Mouse (Mus musculus) forelimb bud, embryonic 11.5 days (tissue): ENCODE data around the gene Taok3.
A peak's percentile ranks its signal among the peaks of the same experiment; 100 is the strongest.
"Not testable (repeated sequence)": the region's sequence is repeated elsewhere in the genome, so short reads cannot be mapped to it uniquely, and the experiment has no call there.

ENCODE experiments used
- DNase-seq: peaks from one replicate; pipeline ENCODE4 v3.0.0-alpha.2; 2012; ENCODE audit warnings: low read depth, low spot score

Taok3 gene

DNA sequence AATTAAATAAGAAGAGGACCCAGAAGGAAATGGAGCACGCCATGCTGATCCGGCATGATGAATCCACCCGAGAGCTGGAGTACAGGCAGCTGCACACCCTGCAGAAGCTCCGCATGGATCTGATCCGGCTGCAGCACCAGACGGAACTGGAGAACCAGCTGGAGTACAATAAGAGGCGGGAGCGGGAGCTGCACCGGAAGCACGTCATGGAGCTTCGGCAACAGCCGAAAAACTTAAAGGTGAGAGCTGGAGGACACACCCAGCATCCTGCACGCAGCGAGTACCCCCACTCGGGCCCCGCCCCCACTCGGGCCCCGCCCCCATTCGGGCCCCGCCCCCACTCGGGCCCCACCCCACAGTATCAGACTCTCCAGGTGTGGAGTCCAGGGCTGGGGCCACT is 143.6 kb downstream of the Taok3 start:
- DNase-seq, result no peak

DNA sequence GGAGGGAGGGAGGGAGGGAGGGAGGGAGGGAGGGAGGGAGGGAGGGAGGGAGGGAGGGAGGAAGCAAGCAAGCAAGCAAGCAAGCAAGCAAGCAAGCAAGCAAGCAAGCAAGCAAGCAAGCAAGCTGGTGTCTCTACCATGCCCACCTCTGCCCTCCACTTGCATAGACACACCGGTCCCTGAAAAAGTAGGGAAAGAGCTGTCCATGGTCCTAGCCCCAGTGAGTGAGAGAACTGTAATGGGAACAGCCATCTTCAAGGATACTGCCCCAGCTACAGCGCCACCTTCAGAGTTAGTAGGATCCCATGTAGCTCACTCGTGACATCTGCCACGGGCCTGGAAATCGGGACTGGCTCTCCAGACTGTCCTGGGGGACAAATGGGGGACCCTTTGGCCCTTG is 144.8 kb downstream of the Taok3 start:
- DNase-seq, result peak; percentile 65

DNA sequence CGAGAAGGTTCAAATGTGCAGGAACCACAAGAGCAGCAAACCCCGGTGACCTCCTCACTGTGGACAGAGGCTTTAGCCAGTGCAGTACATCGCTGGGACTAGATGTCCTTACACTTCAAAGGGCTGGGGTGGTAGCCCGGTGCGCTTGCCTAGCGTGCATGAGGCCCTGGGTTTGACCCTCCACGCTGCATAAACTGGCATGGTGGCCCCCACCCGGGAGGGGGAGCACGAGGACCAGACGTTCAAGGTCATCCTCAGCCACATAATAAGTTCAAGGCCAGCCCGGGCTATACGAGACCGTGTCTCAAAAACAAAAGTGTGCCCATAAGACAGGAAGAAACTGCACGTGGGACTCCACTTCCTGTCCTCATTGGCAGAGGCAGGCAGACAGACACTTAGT is 148.0 kb downstream of the Taok3 start:
- no peak for DNase-seq

DNA sequence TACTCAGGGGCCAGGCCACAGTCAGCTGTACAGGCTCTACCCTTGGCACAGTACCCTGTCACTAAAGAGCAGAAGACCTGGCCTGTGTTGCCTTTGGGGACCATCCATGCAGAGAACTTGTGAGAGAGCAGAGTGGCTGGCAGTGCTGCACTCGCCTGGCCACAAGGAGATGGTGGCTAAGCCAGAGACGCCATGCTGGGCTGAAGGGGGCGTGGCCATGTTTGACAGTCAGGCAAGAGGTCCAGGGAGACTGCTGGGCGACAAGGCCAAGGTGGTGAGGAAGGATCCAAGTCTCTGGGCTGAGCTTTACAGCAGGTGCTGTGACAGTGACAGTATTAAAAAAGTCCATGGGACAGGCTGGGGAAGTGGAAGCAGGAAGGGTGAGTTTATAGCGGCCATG is 148.8 kb downstream of the Taok3 start:
- no peak for DNase-seq

DNA sequence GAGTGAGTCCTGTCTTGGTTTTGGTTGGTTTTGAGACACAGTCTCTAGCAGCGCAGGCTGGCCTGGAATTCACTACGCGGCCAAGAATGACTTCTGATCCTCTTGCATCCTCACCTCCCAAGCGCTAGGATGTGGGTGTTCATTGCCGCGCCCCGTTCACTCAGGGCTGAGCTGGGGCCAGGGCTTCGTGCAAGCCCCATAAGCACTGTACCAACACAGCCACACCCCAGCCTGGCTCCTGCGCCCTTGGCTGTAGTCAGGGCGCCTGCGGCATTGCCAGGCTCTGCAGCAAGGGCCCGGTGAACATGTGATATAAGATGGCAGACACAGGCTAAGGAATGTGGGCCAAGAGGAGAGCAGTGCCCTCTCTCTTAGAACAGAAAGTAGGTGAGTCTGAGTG is 149.5 kb downstream of the Taok3 start:
- no peak for DNase-seq

DNA sequence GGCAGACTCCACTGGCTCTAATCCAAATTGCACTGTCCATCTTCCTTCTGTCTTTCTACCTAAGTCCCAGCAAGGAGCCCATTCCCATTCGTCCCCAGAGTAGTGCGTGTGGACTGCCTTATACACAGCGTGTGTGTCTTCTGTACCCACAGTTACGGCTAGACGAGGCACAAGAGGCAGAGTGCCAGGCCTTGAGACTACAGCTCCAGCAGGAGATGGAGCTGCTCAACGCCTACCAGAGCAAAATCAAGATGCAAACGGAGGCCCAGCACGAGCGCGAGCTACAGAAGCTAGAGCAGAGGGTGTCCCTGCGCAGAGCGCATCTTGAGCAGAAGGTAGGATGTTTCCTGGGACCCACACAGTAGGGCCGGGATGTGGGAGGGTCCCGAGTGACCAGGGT is 152.0 kb downstream of the Taok3 start:
- no peak for DNase-seq

DNA sequence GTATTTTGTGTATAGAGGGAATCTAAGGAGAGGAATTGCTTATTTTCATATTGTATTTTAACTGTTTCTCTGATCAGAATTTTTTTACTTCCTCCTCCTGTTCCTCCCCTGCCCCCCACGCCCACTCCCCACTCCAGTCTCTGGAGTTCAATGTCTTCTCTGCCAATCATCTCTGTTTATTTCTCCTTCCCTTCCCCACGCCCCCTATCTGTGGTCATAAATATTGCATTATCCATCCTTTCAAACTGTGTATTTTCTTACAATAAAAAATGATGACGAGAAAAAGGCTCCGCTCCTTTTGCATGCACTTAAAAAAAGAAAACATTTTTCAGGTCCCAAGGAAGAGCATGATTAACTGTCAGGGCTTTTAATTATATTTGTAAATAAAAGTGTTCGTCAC is 154.9 kb downstream of the Taok3 start:
- DNase-seq, result no peak

DNA sequence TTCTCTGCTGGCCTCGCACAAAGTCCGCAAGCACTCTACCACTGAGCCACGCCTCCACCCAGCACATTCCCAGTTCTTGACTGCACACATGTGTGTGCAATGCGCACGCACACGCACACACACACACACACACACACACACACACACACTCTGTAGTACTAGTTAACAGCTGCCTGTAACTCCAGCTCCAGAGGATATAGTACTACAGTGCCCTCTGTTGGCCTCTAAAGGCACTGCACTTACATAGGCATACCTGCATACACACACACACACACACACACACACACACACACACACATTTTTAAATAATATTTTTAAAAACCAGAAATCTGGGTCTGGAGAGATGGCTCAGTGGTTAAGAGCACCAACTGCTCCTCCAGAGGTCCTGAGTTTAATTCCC is 157.9 kb downstream of the Taok3 start:
- no peak for DNase-seq

DNA sequence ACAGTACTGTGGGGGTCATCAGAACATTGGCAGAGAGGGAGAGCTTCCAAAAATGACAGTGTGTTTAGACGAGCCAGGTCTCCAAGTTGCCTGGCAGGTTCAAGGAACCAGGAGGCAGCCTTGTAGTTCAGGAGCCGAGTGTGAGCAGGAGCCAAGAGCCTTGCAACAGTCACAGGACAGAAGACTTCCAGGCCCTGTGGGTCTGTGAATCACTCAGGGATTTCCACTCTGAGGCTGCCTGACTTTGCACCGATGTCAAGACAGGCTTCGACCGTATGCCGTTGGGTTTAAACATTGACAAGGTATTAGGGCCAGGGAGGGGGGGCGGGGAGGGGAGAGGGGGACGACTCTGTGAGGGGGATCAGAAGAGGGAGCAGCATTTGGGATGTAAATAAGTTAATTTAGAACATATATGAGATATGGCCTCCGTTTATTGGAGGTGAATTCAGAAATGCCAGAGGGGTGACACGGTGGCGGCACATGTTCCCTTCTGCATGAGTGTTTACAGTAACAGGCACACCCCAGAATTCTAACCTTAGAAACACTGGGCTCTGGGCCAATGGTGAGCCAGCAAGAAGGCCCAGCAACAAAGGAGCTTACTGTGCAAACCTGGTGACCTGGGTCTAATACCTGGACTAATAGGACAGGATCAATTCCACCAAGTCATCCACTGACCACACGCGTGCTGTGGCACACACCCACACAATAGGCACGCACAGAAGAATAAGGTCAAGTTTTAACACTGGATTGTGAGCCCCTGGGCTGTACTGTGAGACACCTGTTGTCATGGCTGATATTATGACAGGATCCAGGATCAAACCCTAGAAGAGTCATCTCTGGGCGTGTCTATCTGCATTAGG is 159.1 kb downstream of the Taok3 start:
- no peak for DNase-seq

DNA sequence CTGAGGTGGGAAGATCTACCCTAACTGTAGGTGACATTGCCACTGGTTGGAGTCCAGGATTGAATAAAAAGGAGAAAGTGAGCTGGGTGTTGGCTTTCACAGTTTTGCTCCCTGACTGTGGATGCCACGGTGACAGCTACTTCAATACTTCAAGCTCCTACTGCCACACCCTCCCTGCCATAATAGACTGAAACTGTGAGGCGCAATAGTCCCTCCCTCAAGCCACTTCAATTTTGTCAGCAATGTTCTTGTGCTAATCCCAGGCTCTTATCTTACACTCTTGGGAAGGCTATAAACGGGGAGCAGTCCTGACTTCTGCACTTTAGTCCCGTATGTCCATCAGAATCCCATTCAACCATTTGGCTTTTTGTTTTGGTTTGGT is 159.7 kb downstream of the Taok3 start:
- no peak for DNase-seq

DNA sequence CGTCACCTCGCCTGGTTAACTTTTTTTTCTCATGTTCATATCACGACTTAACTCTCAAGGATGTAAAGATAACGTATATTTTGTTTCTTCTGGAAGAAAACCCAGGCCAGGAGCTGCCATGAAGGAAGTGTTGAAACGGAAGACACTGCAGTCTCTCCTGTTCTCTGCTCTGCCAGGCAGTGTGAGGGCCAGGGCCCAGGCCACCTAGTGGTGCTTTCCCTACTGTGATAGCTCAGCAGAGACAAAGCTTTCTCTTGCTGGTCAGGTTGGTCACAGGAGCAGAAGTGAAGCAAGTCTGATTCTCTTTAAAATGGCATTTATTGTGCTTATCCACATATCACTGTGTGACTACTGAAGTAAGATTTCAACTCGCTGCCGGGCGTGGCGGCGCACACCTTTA is 161.6 kb downstream of the Taok3 start:
- DNase-seq, result no peak

DNA sequence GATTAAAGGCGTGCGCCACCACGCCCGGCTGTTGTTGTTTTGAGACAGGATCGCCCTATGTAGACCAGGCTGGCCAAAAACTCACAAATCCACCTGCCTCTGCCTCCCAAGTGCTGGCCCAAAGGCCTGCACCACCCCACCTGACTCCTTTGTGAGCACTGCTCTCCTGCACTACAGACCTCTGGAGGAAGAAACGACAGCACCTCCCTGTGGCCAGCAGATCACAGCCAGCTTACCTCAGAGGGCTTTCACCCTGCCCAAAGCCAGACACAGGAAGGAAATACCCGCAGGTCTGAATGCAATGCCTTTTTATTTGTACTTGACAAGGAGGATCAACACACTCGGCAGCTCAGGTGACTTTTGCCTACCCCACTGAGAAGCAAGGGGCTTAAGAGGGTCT is 162.4 kb downstream of the Taok3 start:
- no peak for DNase-seq

DNA sequence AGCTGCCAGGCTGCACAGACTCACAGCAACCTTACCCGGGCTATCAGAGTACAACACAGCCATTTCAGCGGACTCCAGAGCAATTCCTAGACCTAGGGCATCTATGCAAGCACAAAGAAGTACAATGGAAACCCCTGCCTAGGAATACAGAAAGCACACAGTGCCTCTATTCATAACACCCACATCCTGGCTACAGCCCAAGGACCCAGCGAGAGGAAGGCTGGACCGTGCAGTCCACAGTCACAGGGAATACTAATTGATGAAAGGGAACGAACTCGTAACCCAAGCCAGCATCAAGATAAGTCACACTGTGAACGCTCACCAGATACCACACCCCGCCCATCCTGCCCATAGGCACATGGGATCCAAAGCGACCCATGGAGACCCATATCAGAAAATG is 164.1 kb downstream of the Taok3 start:
- DNase-seq, result no peak

DNA sequence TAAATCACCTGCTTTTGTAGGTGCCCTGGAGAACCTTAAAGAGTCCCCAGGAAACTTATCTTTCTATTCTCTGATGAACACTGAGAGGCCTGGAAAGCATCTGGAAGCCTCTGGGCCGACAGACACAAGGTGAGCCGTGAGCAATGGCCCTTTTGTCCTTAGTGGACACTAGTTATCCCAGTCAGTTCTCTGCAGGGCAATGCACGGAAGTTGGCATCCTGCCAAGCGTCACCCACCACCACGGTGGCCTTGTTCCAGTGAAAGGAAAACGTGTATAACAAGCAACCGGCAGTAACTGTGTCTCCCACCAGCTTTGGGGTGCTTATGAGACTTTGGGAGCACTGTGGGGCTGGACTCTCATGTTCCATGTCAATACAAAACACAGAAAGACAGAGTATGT is 164.8 kb downstream of the Taok3 start:
- no peak for DNase-seq

DNA sequence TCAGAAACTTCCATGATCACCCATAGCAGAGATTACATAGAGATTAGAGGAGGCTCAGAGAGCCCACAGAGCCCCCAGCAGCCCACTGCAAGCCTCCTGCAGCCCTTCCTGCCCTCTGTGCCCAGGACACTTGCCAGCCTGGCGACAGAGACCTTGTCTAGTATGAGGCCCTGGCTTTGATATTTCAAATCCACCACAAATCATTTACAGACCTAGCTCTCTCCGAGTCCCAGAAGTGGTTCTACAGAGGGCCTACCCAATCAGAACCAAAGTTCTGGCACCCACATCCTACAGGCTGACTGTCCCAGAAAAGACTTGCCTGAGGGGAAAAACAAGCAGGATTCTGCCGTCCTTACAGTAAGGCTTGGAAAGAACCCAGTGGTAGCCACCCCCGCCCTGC is 165.3 kb downstream of the Taok3 start:
- no peak for DNase-seq

DNA sequence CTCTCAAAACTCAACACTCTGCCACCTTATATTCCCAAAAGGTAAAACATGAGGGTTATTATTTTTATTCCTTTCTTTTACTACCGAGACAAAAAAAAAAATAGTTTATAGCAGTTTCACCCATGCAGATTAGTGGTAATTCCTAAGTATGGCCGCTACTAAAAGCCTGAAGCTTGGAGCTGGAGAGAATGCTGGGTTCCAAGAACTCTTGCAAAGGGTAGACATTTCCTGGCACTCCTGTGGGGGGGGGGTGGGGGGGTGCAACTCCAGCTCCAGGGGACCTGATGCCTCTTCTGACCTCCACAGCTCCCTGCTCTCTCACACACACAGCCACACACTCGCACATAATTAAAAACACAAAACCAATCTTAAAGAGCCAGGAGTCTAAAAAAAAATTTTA is 166.4 kb downstream of the Taok3 start:
- no peak for DNase-seq

DNA sequence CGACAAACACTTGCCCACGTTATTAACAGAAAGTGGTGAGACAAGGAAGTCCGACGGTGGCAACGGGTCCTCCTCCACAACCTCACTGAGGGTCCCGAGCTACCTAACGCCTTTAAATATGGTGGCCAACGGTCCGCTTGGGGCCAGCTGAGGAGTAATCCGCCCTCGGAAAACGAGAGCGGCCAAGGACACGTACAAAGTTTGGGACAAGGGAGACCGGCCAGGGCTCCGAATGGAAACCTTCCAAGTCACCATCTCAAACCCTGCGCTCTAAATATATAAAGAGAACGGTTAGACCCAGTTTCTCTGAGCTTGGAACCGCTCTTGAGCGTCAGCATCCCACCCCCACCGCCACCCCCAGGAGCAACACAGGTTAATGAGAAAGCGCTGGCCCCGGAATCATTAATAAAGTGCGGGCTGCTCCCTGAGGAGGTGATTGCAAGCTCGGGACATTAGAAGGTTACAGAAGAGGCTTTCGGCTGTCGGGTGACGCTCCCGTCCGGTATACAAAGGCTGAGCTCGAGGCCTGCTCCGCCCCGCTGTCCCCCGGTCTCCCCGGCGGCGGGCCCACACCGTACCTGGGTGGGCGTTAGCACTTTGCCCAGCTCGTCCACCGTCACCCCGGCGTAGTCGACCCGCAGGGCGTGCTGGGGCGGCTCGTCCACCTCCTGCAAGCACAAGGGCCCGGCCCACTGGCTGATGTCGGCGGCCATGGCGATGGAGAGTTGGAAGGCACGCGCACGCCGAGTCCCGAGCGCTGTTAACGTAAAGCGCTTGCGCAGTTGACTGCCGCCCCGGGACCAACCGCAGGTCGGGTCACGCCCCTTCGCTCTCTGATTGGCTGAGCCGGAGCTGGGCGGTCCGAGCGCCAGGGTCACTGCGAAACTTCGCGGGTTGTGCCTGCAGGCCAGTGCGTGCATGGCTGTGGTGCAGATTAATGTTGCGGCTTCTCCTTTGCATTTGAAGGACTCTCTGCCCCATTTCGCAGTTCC is 167.2 kb downstream of the Taok3 start, which contains the start of gene Pebp1:
Gene Pebp1, minus strand, starts transcription at position 795 of the 992 bp plus-strand sequence.
- peak; percentile 96 for DNase-seq

DNA sequence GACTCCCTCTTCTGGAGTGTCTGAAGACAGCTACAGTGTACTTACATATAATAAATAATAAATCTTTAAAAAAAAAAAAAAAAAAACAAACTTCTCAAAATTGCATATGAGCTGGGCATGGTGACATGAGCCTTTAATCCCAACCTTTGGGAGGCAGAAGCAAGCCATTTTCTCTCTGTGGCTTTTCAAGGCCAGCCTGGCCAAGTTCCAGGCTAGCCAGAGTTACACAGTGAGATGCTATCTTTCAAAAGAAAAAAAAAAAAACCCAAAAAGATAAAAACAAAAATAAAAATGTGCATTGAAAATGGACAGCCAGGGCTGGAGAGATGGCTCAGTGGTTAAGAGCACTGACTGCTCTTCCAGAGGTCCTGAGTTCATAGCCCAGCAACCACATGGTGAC is 169.7 kb downstream of the Taok3 start:
- DNase-seq, result no peak

DNA sequence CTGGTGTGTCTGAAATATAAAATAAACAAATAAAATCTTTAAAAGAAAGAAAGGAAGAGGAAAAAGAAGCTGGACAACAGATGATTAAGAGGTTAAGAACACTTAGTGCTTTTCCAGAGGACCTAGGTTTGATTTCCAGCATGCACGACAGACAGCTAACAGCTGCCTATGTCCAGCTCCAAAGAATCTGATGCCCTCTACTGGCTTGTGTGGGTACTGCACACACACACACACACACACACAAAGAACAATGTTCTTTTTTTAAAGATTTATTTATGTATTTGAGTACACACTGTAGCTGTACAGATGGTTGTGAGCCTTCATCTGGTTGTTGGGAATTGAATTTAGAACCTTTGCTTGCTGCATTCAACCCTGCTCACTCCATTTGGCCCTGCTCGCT is 170.2 kb downstream of the Taok3 start:
- DNase-seq, result no peak

DNA sequence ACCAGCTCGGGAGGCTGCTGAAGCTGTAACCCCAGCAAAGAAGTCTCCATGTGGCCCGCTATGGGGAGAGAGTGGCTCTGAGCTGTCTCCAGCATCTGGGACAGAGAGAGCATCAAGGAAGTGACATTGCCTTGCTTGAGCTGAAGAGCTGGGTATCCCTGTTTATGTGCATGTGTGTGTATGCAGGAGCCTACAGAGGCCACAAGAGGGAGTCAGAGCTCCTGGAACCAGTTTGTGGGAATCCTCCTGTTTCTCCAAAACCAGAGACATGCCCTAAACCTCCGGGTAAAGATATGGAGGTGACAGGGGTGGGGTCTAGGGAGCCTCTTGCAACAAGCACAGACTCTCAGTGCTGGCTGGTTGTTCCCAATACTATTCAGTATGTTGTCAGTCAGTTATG is 171.4 kb downstream of the Taok3 start:
- DNase-seq, result no peak

DNA sequence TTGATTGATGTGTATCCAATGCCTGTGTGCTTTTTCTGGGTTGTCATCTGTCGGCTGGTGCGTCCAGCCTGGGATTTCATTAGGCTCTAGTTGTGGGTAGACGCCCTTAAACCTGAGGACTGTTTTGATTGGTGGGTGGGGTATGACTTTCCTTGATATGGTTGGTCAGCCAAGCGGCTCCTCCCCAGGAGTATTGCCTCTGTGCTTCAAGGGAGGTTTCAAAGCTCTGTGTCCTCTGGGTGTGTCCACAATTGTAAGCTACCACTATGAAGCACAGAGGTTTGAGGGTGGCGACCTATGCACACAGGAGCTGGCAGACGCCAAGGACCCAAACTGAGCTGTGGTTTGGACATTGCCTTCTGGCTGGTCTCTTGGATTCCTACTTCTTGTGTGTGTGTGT is 172.6 kb downstream of the Taok3 start:
- DNase-seq, result no peak

DNA sequence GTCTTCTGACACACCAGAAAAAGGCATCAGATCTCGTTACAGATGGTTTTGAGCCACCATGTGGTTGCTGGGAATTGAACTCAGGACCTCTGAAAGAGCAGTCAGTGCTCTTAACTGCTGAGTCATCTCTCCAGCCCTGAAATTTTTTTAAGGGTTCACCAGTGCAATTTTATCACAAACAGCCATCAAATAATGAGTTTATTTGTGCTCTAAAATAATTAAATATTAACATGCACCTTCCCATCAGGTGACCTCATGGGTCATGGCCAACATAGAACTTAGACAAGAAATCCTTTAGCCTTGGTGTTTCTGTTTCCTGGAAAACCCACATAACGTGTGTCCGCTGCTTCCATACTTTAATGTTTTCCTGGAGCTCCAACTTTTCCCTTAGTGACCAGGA is 173.8 kb downstream of the Taok3 start:
- not testable (repeated sequence) for DNase-seq

DNA sequence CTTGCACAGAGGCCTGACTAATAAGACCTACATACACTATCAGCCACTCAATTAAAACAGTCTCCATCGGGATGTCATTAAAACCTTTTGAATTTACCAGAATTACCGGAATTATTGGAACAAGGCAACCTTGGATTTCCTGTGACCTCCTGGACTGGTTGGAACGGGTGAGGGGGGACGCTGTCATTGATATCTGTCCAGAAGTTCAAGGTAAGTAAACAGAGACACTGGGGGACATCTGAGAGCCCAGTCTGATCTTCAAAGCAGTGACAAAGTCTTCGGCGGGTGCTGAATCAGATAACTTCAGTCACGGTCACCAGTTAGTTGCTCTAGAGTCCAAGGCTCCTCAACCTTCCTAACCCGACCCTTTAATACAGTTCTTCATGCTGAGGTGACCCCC is 175.1 kb downstream of the Taok3 start:
- no peak for DNase-seq
